In genomic region chr15:82958253-82958701, GRCm38 (mm10) we compare ENCODE assay signal across 8 mouse cellular contexts. TPM values are rescaled to one million over a fixed set of nuclear protein-coding genes. Genes with fewer than 3 reads are reported as not detected.
A peak's percentile ranks its signal among the peaks of the same experiment; 100 is the strongest.
DNase-seq lines count a peak whose midpoint lies in the region; ATAC-seq and TF ChIP-seq lines count a peak whose summit lies in the region.

No protein-coding gene starts in this region.

- peak overlapping the region; percentile 27 for H3K4me3 ChIP-seq in heart, postnatal 0 days (ENCODE audit: low read depth, low read length)
- H3K4me3 ChIP-seq in forebrain, embryonic 15.5 days: peak overlapping the region; percentile 28
- peak overlapping the region; percentile 15; the same call in 1 of the 2 replicates for H3K4me3 ChIP-seq in midbrain, embryonic 14.5 days (replicated peaks; ENCODE audit: low read depth, low read length)
- no peak overlapping the region for H3K4me3 ChIP-seq in cerebellum, adult 2 months (replicated peaks; ENCODE audit: insufficient read depth, low read depth, low read length)

- no peaks in the 10 kb centered on the region for H3K36me3 ChIP-seq in heart, postnatal 0 days (replicated peaks; ENCODE audit: control insufficient read depth, insufficient read depth, low read length)
- H3K36me3 ChIP-seq in forebrain, embryonic 15.5 days: no peaks in the 10 kb centered on the region
- peaks cover 4% of the 10 kb centered on the region; the same call in 1 of the 2 replicates for H3K36me3 ChIP-seq in midbrain, embryonic 14.5 days (ENCODE audit: control insufficient read depth, insufficient read depth, low read length)

- TF ChIP-seq CTCF in heart, postnatal 0 days (IDR thresholded peaks at IDR 0.05; ENCODE audit: low read depth): no peak
- no peak for TF ChIP-seq CTCF in cerebellum, adult 2 months (IDR thresholded peaks at IDR 0.05; ENCODE audit: borderline replicate concordance, insufficient read depth, low read depth, low read length)

- no peak overlapping the region for H3K27ac ChIP-seq in heart, postnatal 0 days (ENCODE audit: low read depth)
- H3K27ac ChIP-seq in forebrain, embryonic 15.5 days (replicated peaks): peak overlapping the region; percentile 81
- H3K27ac ChIP-seq in midbrain, embryonic 14.5 days (replicated peaks; ENCODE audit: low read depth, low read length): peak overlapping the region; percentile 84
- H3K27ac ChIP-seq in cerebellum, adult 2 months (ENCODE audit: insufficient read depth, low read length): no peak overlapping the region

- ATAC-seq in heart, postnatal 0 days (ENCODE audit: insufficient read depth, low read depth): 0 out of 2 replicates have a peak, but pooled peaks have one; percentile 19
- ATAC-seq in forebrain, embryonic 15.5 days (replicated peaks): peak; percentile 67
- ATAC-seq in midbrain, embryonic 14.5 days (ENCODE audit: low FRiP score, low TSS enrichment): peak; percentile 53

- 15% methylated on average over 16 of the region's 16 CpGs for WGBS in heart, postnatal 0 days
- WGBS in forebrain, embryonic 15.5 days: under 1% methylated on average over 16 of the region's 16 CpGs
- WGBS in midbrain, embryonic 14.5 days: under 1% methylated on average over 16 of the region's 16 CpGs
- WGBS in cerebellum, adult 2 months: 5% methylated on average over 16 of the region's 16 CpGs

- H3K4me1 ChIP-seq in heart, postnatal 0 days (ENCODE audit: control insufficient read depth, insufficient read depth): peaks cover 23% of the 10 kb centered on the region
- peaks cover 77% of the 10 kb centered on the region for H3K4me1 ChIP-seq in forebrain, embryonic 15.5 days
- H3K4me1 ChIP-seq in midbrain, embryonic 14.5 days (ENCODE audit: control insufficient read depth, insufficient read depth, low read length): peaks cover 76% of the 10 kb centered on the region
- H3K4me1 ChIP-seq in cerebellum, adult 2 months (ENCODE audit: control insufficient read depth, insufficient read depth, low read length): peaks cover 17% of the 10 kb centered on the region

- DNase-seq in heart, postnatal 0 days (ENCODE audit: low spot score): no peak
- DNase-seq in heart, adult 9 months (ENCODE audit: low spot score in 2 of 2): no peak
- peak; percentile 52 for DNase-seq in kidney, postnatal 14 days
- peak; percentile 86 for DNase-seq in midbrain, embryonic 14.5 days
- no peak for DNase-seq in testis, postnatal 10 days (ENCODE audit: low spot score)
- no peak for DNase-seq in thymus, postnatal 14 days
- no peak for DNase-seq in cerebellum, adult 2 months

- H3K9ac ChIP-seq in heart, postnatal 0 days (replicated peaks; ENCODE audit: low read depth, low read length): no peak overlapping the region; the same call in 1 of the 2 replicates
- peak overlapping the region; percentile 39 for H3K9ac ChIP-seq in forebrain, embryonic 15.5 days (replicated peaks)
- peak overlapping the region; percentile 41 for H3K9ac ChIP-seq in midbrain, embryonic 14.5 days (replicated peaks; ENCODE audit: low read length)

- TF ChIP-seq POLR2A in cerebellum, adult 2 months (IDR thresholded peaks at IDR 0.05; ENCODE audit: borderline replicate concordance, insufficient read depth, low read length): no peak

- no peak for TF ChIP-seq EP300 in heart, postnatal 0 days (IDR thresholded peaks at IDR 0.05; ENCODE audit: low read depth)

- peak overlapping the region; percentile 53 for H3K4me2 ChIP-seq in heart, postnatal 0 days (ENCODE audit: low read depth, low read length)
- H3K4me2 ChIP-seq in forebrain, embryonic 15.5 days (replicated peaks): peak overlapping the region; percentile 50
- H3K4me2 ChIP-seq in midbrain, embryonic 14.5 days (ENCODE audit: low read length): peak overlapping the region; percentile 80

- H3K9me3 ChIP-seq in heart, postnatal 0 days (replicated peaks; ENCODE audit: control insufficient read depth, low read length): no peaks in the 10 kb centered on the region
- H3K9me3 ChIP-seq in forebrain, embryonic 15.5 days: no peaks in the 10 kb centered on the region
- H3K9me3 ChIP-seq in midbrain, embryonic 14.5 days (ENCODE audit: control insufficient read depth, low read length): no peaks in the 10 kb centered on the region

- H3K27me3 ChIP-seq in heart, postnatal 0 days (ENCODE audit: control insufficient read depth, insufficient read depth, low read length): peaks cover 39% of the 10 kb centered on the region; the same call in 1 of the 2 replicates
- no peaks in the 10 kb centered on the region for H3K27me3 ChIP-seq in forebrain, embryonic 15.5 days
- peaks cover 6% of the 10 kb centered on the region; the same call in 1 of the 2 replicates for H3K27me3 ChIP-seq in midbrain, embryonic 14.5 days (ENCODE audit: control insufficient read depth, insufficient read depth, low read length)
- H3K27me3 ChIP-seq in cerebellum, adult 2 months (ENCODE audit: control insufficient read depth, insufficient read depth, low read length): peaks cover 3% of the 10 kb centered on the region; the same call in 1 of the 2 replicates

RNA-seq across cellular contexts. Expression of gene Tcf20, which starts 29.4 kb away (rescaled TPM):
- total RNA-seq in heart, postnatal 0 days (2014; rRNA removed; ENCODE audit: low replicate concordance): 36.7 and 43.6 TPM in 2 replicates
- polyA plus RNA-seq in heart, postnatal 0 days (2015; fragmentation: Nextera tagmentation; extraction: Ambion mirVana): 3.0 TPM in 2 replicates
- polyA plus RNA-seq in forebrain, embryonic 15.5 days (2015; fragmentation: Nextera tagmentation; extraction: Ambion mirVana): 18.2 and 18.7 TPM in 2 replicates
- polyA plus RNA-seq in midbrain, embryonic 14.5 days (2014; fragmentation: Nextera tagmentation; extraction: Ambion mirVana): 17.8 and 18.0 TPM in 2 replicates
- polyA plus RNA-seq in cerebellum, adult 2 months (2012; rRNA removed): 25.0 and 25.8 TPM in 2 replicates

Comparison
In these comparisons a context has a peak if more than half of its experiments do, and no peak if none do; other contexts are left out.
1. DNase-seq: peak in kidney, postnatal 14 days (single experiment) and midbrain, embryonic 14.5 days (single experiment); none in heart, postnatal 0 days (single experiment), heart, adult 9 months (0 of 2), testis, postnatal 10 days (single experiment), thymus, postnatal 14 days (single experiment) and cerebellum, adult 2 months (0 of 2).
2. H3K27ac ChIP-seq: peak in forebrain, embryonic 15.5 days (single experiment) and midbrain, embryonic 14.5 days (single experiment); none in heart, postnatal 0 days (single experiment) and cerebellum, adult 2 months (single experiment).
3. Peak in every context shown above with its lines, with median percentiles within 50 percentile points of each other: ATAC-seq and H3K4me2 ChIP-seq.